Comparison of ENCODE assay signal across 12 mouse cellular contexts in genomic region chr2:133498717-133499143, GRCm38 (mm10). TPM values are rescaled to one million over a fixed set of nuclear protein-coding genes. Genes with fewer than 3 reads are reported as not detected.
DNase-seq lines count a peak whose midpoint lies in the region; ATAC-seq and TF ChIP-seq lines count a peak whose summit lies in the region.
"Had no signal": no experiment of that assay in that cellular context is flagged by ENCODE, and none has a peak within 500 bp of the region (broad histone marks: within the 10 kb centered on the region; RNA-seq: fewer than 3 reads in every experiment).

No protein-coding gene starts in this region.

- H3K27me3 ChIP-seq in heart, postnatal 0 days (ENCODE audit: control insufficient read depth, insufficient read depth, low read length) = no peaks in the 10 kb centered on the region
- no peaks in the 10 kb centered on the region for H3K27me3 ChIP-seq in heart, adult 2 months (ENCODE audit: control insufficient read depth, insufficient read depth, low read length)
- H3K27me3 ChIP-seq in intestine, postnatal 0 days (replicated peaks; ENCODE audit: control insufficient read depth, insufficient read depth, low read length) = no peaks in the 10 kb centered on the region
- H3K27me3 ChIP-seq: megakaryocyte, embryonic 14.5 days had no signal

- no peak overlapping the region for H3K27ac ChIP-seq in heart, postnatal 0 days (ENCODE audit: low read depth)
- H3K27ac ChIP-seq in heart, adult 2 months = no peak overlapping the region
- H3K27ac ChIP-seq in intestine, postnatal 0 days (ENCODE audit: low read depth, low read length) = peak overlapping the region; percentile 63
- H3K27ac ChIP-seq: kidney, postnatal 0 days had no signal

- H3K4me1 ChIP-seq in heart, postnatal 0 days (ENCODE audit: control insufficient read depth, insufficient read depth) = 0 out of 2 replicates have a peak, but pooled peaks cover 6% of the 10 kb centered on the region
- no peaks in the 10 kb centered on the region; the same call in 1 of the 2 replicates for H3K4me1 ChIP-seq in heart, adult 2 months (ENCODE audit: control insufficient read depth, insufficient read depth, low read length)
- H3K4me1 ChIP-seq in intestine, postnatal 0 days (replicated peaks; ENCODE audit: control insufficient read depth, insufficient read depth, low read length) = no peaks in the 10 kb centered on the region

- DNase-seq in heart, postnatal 0 days (ENCODE audit: low spot score) = peak; percentile 12
- DNase-seq in heart, adult 2 months = no peak
- peak; percentile 2 for DNase-seq in fibroblast of lung, adult 2 months (ENCODE audit: low read depth)
- peak; percentile 62 for DNase-seq in lung, postnatal 36 days
- no peak for DNase-seq in layer of hippocampus, postnatal 10 days (ENCODE audit: low spot score in 2 of 2)
- DNase-seq in layer of hippocampus, postnatal 36 days = no peak
- DNase-seq in right cerebral cortex, adult 2 months (ENCODE audit: low spot score in 2 of 2) = no peak
- DNase-seq: cerebellum, postnatal 25 days; thymus, postnatal 25 days had no signal

- TF ChIP-seq CTCF in heart, postnatal 0 days (IDR thresholded peaks at IDR 0.05; ENCODE audit: low read depth) = no peak
- TF ChIP-seq CTCF in heart, adult 2 months (IDR thresholded peaks at IDR 0.05) = no peak
- no peak for TF ChIP-seq CTCF in intestine, postnatal 0 days (IDR thresholded peaks at IDR 0.05; ENCODE audit: low read depth)

- H3K9ac ChIP-seq in heart, postnatal 0 days (replicated peaks; ENCODE audit: low read depth, low read length) = no peak overlapping the region
- H3K9ac ChIP-seq in heart, adult 2 months (ENCODE audit: low read depth, low read length) = no peak overlapping the region
- no peak overlapping the region for H3K9ac ChIP-seq in intestine, postnatal 0 days (ENCODE audit: low read depth, low read length)

- no peak for TF ChIP-seq EP300 in heart, postnatal 0 days (IDR thresholded peaks at IDR 0.05; ENCODE audit: low read depth)
- no peak for TF ChIP-seq EP300 in heart, adult 2 months (IDR thresholded peaks at IDR 0.05; ENCODE audit: insufficient read depth, low read depth, low read length)

- H3K4me2 ChIP-seq in heart, postnatal 0 days (ENCODE audit: low read depth, low read length) = peak overlapping the region; percentile 35; the same call in 1 of the 2 replicates
- H3K4me2 ChIP-seq in intestine, postnatal 0 days (replicated peaks; ENCODE audit: low read depth) = peak overlapping the region; percentile 49

- ATAC-seq in heart, postnatal 0 days (ENCODE audit: insufficient read depth, low read depth) = no peak
- ATAC-seq in intestine, postnatal 0 days = peak; percentile 71

- H3K79me2 ChIP-seq in heart, adult 2 months (replicated peaks; ENCODE audit: control insufficient read depth, insufficient read depth, low read length) = no peaks in the 10 kb centered on the region

- H3K36me3 ChIP-seq in heart, postnatal 0 days (replicated peaks; ENCODE audit: control insufficient read depth, insufficient read depth, low read length) = no peaks in the 10 kb centered on the region
- H3K36me3 ChIP-seq in heart, adult 2 months (ENCODE audit: control insufficient read depth, insufficient read depth, low read length) = no peaks in the 10 kb centered on the region
- no peaks in the 10 kb centered on the region for H3K36me3 ChIP-seq in intestine, postnatal 0 days (ENCODE audit: control insufficient read depth, insufficient read depth)

- no peak overlapping the region for H3K4me3 ChIP-seq in heart, postnatal 0 days (ENCODE audit: low read depth, low read length)
- no peak overlapping the region for H3K4me3 ChIP-seq in heart, adult 2 months
- H3K4me3 ChIP-seq in intestine, postnatal 0 days (ENCODE audit: low read depth, low read length) = no peak overlapping the region
- H3K4me3 ChIP-seq: megakaryocyte, embryonic 14.5 days had no signal

- intact Hi-C loops in heart, adult 2 months (cut with DNase I) = no loop called here

- WGBS in heart, postnatal 0 days = 6% methylated on average over 3 of the region's 3 CpGs
- WGBS in heart, adult 2 months = 20% methylated on average over 3 of the region's 3 CpGs
- 30% methylated on average over 3 of the region's 3 CpGs for WGBS in intestine, postnatal 0 days

- no peaks in the 10 kb centered on the region for H3K9me3 ChIP-seq in heart, postnatal 0 days (replicated peaks; ENCODE audit: control insufficient read depth, low read length)
- H3K9me3 ChIP-seq in intestine, postnatal 0 days (ENCODE audit: control insufficient read depth) = no peaks in the 10 kb centered on the region
- H3K9me3 ChIP-seq: megakaryocyte, embryonic 14.5 days had no signal

- TF ChIP-seq POLR2A in heart, adult 2 months (IDR thresholded peaks at IDR 0.05; ENCODE audit: insufficient read depth, low read depth, low read length) = no peak

RNA-seq across cellular contexts. Expression of gene Bmp2, which starts 53.2 kb away (rescaled TPM):
- total RNA-seq in heart, postnatal 0 days (2014; rRNA removed; ENCODE audit: low replicate concordance) = 2.6 and 4.9 TPM in 2 replicates
- polyA plus RNA-seq in heart, postnatal 0 days (2015; fragmentation: Nextera tagmentation; extraction: Ambion mirVana) = 2.8 and 3.1 TPM in 2 replicates
- 1 to 10 TPM; 1.6 to 1.8 TPM for total RNA-seq in heart, adult 2 months (2021)
- polyA plus RNA-seq in heart, adult 2 months (2012; rRNA removed) = 0.59 and 0.96 TPM in 2 replicates
- 11.6 and 14.6 TPM in 2 replicates for polyA plus RNA-seq in intestine, postnatal 0 days (2015; fragmentation: Nextera tagmentation; extraction: Ambion mirVana)
- 1 to 10 TPM; 1.8 to 2.0 TPM for total RNA-seq in layer of hippocampus, postnatal 10 days (2021)
- 1 to 10 TPM; 1.7 to 1.9 TPM for total RNA-seq in layer of hippocampus, postnatal 36 days (2021)

Comparison
In these comparisons a context has a peak if more than half of its experiments do, and no peak if none do; other contexts are left out.
1. DNase-seq: peak in heart, postnatal 0 days (single experiment), fibroblast of lung, adult 2 months (single experiment) and lung, postnatal 36 days (single experiment); none in heart, adult 2 months (0 of 2), layer of hippocampus, postnatal 10 days (0 of 2), layer of hippocampus, postnatal 36 days (0 of 2) and right cerebral cortex, adult 2 months (0 of 2).